ENCODE assay signal across 12 mouse cellular contexts in the genomic region with DNA sequence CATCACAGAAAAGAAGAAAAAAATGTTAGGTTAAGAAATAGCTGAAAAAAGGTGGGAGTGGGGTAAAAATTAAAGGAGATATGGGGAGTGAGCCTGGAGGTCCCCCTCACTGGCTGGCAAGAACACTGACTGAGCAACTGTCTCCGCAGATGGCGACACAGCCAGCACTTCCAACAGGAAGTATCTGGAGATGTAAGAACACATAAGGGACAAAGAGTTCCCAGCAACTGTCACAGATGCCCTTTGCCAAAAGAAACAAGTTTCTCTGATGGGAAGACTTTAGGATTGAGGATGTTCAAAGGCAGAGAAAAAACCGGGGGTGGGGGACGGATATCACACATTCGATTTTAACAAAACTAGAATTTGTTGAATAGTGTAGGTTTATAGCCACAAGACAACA.
DNase-seq lines count a peak whose midpoint lies in the region; ATAC-seq and TF ChIP-seq lines count a peak whose summit lies in the region.
"Had no signal": no experiment of that assay in that cellular context is flagged by ENCODE, and none has a peak within 500 bp of the region (broad histone marks: within the 10 kb centered on the region; RNA-seq: fewer than 3 reads in every experiment).

No protein-coding gene starts in this region.

- H3K9ac ChIP-seq in heart, embryonic 12.5 days = no peak overlapping the region
- no peak overlapping the region for H3K9ac ChIP-seq in intestine, postnatal 0 days (ENCODE audit: low read depth, low read length)
- H3K9ac ChIP-seq: hindbrain, embryonic 15.5 days had no signal

- 0 out of 2 replicates have a peak, but pooled peaks cover 3% of the 10 kb centered on the region for H3K27me3 ChIP-seq in heart, embryonic 12.5 days (replicated peaks)
- H3K27me3 ChIP-seq in intestine, postnatal 0 days (replicated peaks; ENCODE audit: control insufficient read depth, insufficient read depth, low read length) = no peaks in the 10 kb centered on the region
- H3K27me3 ChIP-seq: hindbrain, embryonic 15.5 days; megakaryocyte, embryonic 14.5 days had no signal

- H3K9me3 ChIP-seq in heart, embryonic 12.5 days (replicated peaks) = no peaks in the 10 kb centered on the region
- no peaks in the 10 kb centered on the region for H3K9me3 ChIP-seq in intestine, postnatal 0 days (ENCODE audit: control insufficient read depth)
- H3K9me3 ChIP-seq: hindbrain, embryonic 15.5 days; megakaryocyte, embryonic 14.5 days had no signal

- no peak overlapping the region for H3K4me2 ChIP-seq in heart, embryonic 12.5 days
- H3K4me2 ChIP-seq in intestine, postnatal 0 days (replicated peaks; ENCODE audit: low read depth) = no peak overlapping the region
- H3K4me2 ChIP-seq: hindbrain, embryonic 15.5 days; liver, embryonic 11.5 days had no signal

- no peak for ATAC-seq in heart, embryonic 12.5 days (ENCODE audit: insufficient number of reproducible peaks, low FRiP score)
- no peak for ATAC-seq in intestine, postnatal 0 days

- DNase-seq in cerebellum, adult 11-12 months = peak; percentile 20
- DNase-seq in cerebellum, adult 8-10 months = no peak
- DNase-seq in heart, adult 18-20 months = peak; percentile 37 to 74
- peak; percentile 39 for DNase-seq in right cerebral cortex, adult 18-20 months
- DNase-seq in right cerebral cortex, postnatal 36 days (ENCODE audit: low spot score in 2 of 2) = no peak
- no peak for DNase-seq in ovary, postnatal 10 days (ENCODE audit: low spot score)
- DNase-seq: kidney, adult 9 months had no signal

- no peak overlapping the region for H3K4me3 ChIP-seq in heart, embryonic 12.5 days
- no peak overlapping the region for H3K4me3 ChIP-seq in intestine, postnatal 0 days (ENCODE audit: low read depth, low read length)
- H3K4me3 ChIP-seq: hindbrain, embryonic 15.5 days; megakaryocyte, embryonic 14.5 days had no signal

- 75% methylated on average over 5 of the region's 5 CpGs for WGBS in heart, embryonic 12.5 days
- 86% methylated on average over 5 of the region's 5 CpGs for WGBS in intestine, postnatal 0 days

- 0 out of 2 replicates have a peak, but pooled peaks cover 5% of the 10 kb centered on the region for H3K4me1 ChIP-seq in heart, embryonic 12.5 days (replicated peaks)
- H3K4me1 ChIP-seq in intestine, postnatal 0 days (replicated peaks; ENCODE audit: control insufficient read depth, insufficient read depth, low read length) = no peaks in the 10 kb centered on the region
- H3K4me1 ChIP-seq: hindbrain, embryonic 15.5 days had no signal

- no peak for TF ChIP-seq CTCF in intestine, postnatal 0 days (IDR thresholded peaks at IDR 0.05; ENCODE audit: low read depth)

- H3K27ac ChIP-seq in heart, embryonic 12.5 days (ENCODE audit: poor library complexity, severe bottlenecking) = no peak overlapping the region
- no peak overlapping the region for H3K27ac ChIP-seq in intestine, postnatal 0 days (ENCODE audit: low read depth, low read length)
- H3K27ac ChIP-seq: hindbrain, embryonic 15.5 days had no signal

- no peaks in the 10 kb centered on the region for H3K36me3 ChIP-seq in heart, embryonic 12.5 days
- H3K36me3 ChIP-seq in intestine, postnatal 0 days (ENCODE audit: control insufficient read depth, insufficient read depth) = no peaks in the 10 kb centered on the region
- H3K36me3 ChIP-seq: hindbrain, embryonic 15.5 days had no signal

Comparison
In these comparisons a context has a peak if more than half of its experiments do, and no peak if none do; other contexts are left out.
1. DNase-seq: peak in cerebellum, adult 11-12 months (single experiment), heart, adult 18-20 months (2 of 2) and right cerebral cortex, adult 18-20 months (single experiment); none in cerebellum, adult 8-10 months (single experiment), right cerebral cortex, postnatal 36 days (0 of 2) and ovary, postnatal 10 days (single experiment).